Mouse (Mus musculus) ES-E14 (cell line): Measurements from ENCODE around the gene Gm32717. TPM values are rescaled to one million over a fixed set of nuclear protein-coding genes. Genes with fewer than 3 reads are reported as not detected.
"Not testable (repeated sequence)": the region's sequence is repeated elsewhere in the genome, so short reads cannot be mapped to it uniquely, and the experiment has no call there.

Experiments
- DNase-seq: peaks from one replicate; pipeline ENCODE4 v3.0.0-alpha.2; 2013; ENCODE audit warnings: low read depth, low spot score
- H3K27ac ChIP-seq: 2 replicates; pipeline ENCODE4 v1.5.1; 2012; ENCODE audit warnings: low read depth, mild to moderate bottlenecking, low read length, moderate library complexity, mixed read lengths; ENCODE audit not compliant: poor library complexity, insufficient read depth, severe bottlenecking
- H3K36me3 ChIP-seq: 2 replicates; pipeline ENCODE4 v1.6.1; 2012; ENCODE audit warnings: mild to moderate bottlenecking, low read length, moderate library complexity, mixed read lengths; ENCODE audit not compliant: control insufficient read depth, poor library complexity, insufficient read depth, severe bottlenecking
- H3K4me1 ChIP-seq, 2 experiments: fragments of 150-350 bp in 1 of 2; sonication (generic) in 1 of 2; 2 replicates each; pipeline ENCODE4 v1.6.1; 2012; ENCODE audit warnings: low read length in 2 of 2, mild to moderate bottlenecking in 1 of 2, mixed read lengths in 1 of 2; ENCODE audit not compliant: control insufficient read depth in 2 of 2, insufficient read depth in 2 of 2, poor library complexity in 1 of 2
- H3K4me3 ChIP-seq, 2 experiments: fragments of 150-350 bp in 1 of 2; sonication (generic) in 1 of 2; 2 replicates each; pipeline ENCODE4 v1.5.1; 2012; ENCODE audit warnings: low read length in 2 of 2, low read depth in 1 of 2, mild to moderate bottlenecking in 1 of 2, mixed read lengths in 1 of 2; ENCODE audit not compliant: insufficient read depth in 1 of 2, poor library complexity in 1 of 2, severe bottlenecking in 1 of 2
- H3K9ac ChIP-seq: 2 replicates; pipeline ENCODE4 v1.6.1; 2012; ENCODE audit warnings: low read depth, mild to moderate bottlenecking, low read length, mixed read lengths; ENCODE audit not compliant: poor library complexity, insufficient read depth, severe bottlenecking
- H3K9me3 ChIP-seq: fragments of 150-350 bp; sonication (generic); 2 replicates; pipeline ENCODE4 v1.6.1; 2012; ENCODE audit warnings: low read depth, mild to moderate bottlenecking, low read length; ENCODE audit not compliant: control insufficient read depth, insufficient read depth
- in situ Hi-C, 2 experiments: fragments of 600-800 bp; cut with MboI; formaldehyde crosslinking; loops; one replicate each; pipeline ENCODE4 v1.15.1; 2025; ENCODE audit warnings: low sequenced_read_pairs in 2 of 2, inconsistent platforms in 1 of 2; ENCODE audit not compliant: unreplicated experiment in 2 of 2
- total RNA-seq: library from RNA; depleted of rRNA; stranded (reverse); fragments of 300-350 nt; gene quantifications from 2 replicates; pipeline ENCODE4 v1.2.3, GENCODE M21; 2012; rRNA removed

The Gm32717 gene
- total RNA-seq, result 0.09 TPM in 1 of 2 replicates, not detected in the other

GRCm38 (mm10) chr10:118240680-118241079 is at the start of gene Gm32717:
Gene Gm32717, minus strand, starts transcription at chr10:118240780.
- H3K36me3 ChIP-seq, in situ Hi-C loops, H3K9ac ChIP-seq, H3K4me1 ChIP-seq, H3K9me3 ChIP-seq, DNase-seq, H3K27ac ChIP-seq, H3K4me3 ChIP-seq: not testable (repeated sequence)

GRCm38 (mm10) chr10:118283016-118283415 is 42.4 kb upstream of the Gm32717 start:
- in situ Hi-C loops, DNase-seq, H3K27ac ChIP-seq, H3K36me3 ChIP-seq, H3K4me3 ChIP-seq, H3K9me3 ChIP-seq, H3K4me1 ChIP-seq, H3K9ac ChIP-seq: not testable (repeated sequence)

GRCm38 (mm10) chr10:118282565-118282964 is 42.0 kb upstream of the Gm32717 start:
- H3K36me3 ChIP-seq, in situ Hi-C loops, H3K4me3 ChIP-seq, H3K9me3 ChIP-seq, H3K9ac ChIP-seq, H3K4me1 ChIP-seq, DNase-seq, H3K27ac ChIP-seq: not testable (repeated sequence)

GRCm38 (mm10) chr10:118278069-118278468 is 37.5 kb upstream of the Gm32717 start:
- H3K4me3 ChIP-seq, H3K36me3 ChIP-seq, DNase-seq, in situ Hi-C loops, H3K9ac ChIP-seq, H3K4me1 ChIP-seq, H3K27ac ChIP-seq, H3K9me3 ChIP-seq: not testable (repeated sequence)

GRCm38 (mm10) chr10:118271416-118271815 is 30.8 kb upstream of the Gm32717 start:
- in situ Hi-C loops, H3K4me1 ChIP-seq: not testable (repeated sequence)

GRCm38 (mm10) chr10:118268812-118269211 is 28.2 kb upstream of the Gm32717 start:
- H3K36me3 ChIP-seq, H3K27ac ChIP-seq, H3K4me3 ChIP-seq, DNase-seq, H3K4me1 ChIP-seq, H3K9ac ChIP-seq, in situ Hi-C loops, H3K9me3 ChIP-seq: not testable (repeated sequence)

More at GRCm38 (mm10) chr10:118271416-118271815, 30.8 kb upstream of the Gm32717 start:
- not testable (repeated sequence) for H3K9ac ChIP-seq, H3K9me3 ChIP-seq, H3K36me3 ChIP-seq, H3K4me3 ChIP-seq, DNase-seq, H3K27ac ChIP-seq

GRCm38 (mm10) chr10:118258388-118258787 is 17.8 kb upstream of the Gm32717 start, which contains the start of gene Gm32802:
Gene Gm32802, plus strand, starts transcription at chr10:118258688.
- H3K4me1 ChIP-seq, H3K27ac ChIP-seq, in situ Hi-C loops, DNase-seq, H3K4me3 ChIP-seq, H3K9ac ChIP-seq, H3K36me3 ChIP-seq, H3K9me3 ChIP-seq: not testable (repeated sequence)
